24 mouse cellular contexts compared by ENCODE assay signal in the genomic region with DNA sequence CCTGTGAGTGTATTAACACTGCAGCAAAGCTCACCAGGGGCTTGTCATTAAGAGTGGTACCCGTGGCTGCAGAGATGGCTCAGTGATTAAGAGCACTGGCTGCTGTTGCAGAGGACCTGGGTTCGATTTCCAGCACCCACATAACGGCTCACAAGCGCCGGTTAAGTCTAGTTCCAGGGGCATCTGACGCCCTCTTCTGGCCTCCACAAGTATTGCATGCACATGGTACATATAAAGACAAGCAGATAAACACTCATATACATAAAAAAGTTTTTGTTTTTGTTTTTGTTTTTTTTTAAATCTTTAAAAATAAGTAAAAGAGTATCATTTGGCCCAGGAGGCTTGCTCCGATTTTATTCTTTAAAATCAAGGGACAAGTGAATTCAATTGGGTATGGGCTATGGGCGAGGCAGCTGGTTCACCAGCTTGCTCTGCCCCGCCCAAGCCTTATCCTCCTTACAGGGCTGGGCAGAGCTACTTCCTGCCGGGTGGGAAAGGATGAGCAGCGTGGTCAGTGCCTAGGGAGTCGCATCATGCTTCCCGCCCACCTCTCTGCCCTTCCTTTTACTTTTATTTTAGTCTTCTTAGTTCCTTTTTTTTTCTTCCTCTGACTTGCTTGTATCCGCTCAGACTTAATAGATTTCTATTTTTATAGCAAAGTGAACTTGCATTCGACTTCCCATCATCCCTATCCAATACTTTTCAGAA. TPM values are rescaled to one million over a fixed set of nuclear protein-coding genes. Genes with fewer than 3 reads are reported as not detected.
DNase-seq lines count a peak whose midpoint lies in the region; ATAC-seq and TF ChIP-seq lines count a peak whose summit lies in the region.
"Had no signal": no experiment of that assay in that cellular context is flagged by ENCODE, and none has a peak within 500 bp of the region (broad histone marks: within the 10 kb centered on the region; RNA-seq: fewer than 3 reads in every experiment).

No protein-coding gene starts in this region.

- H3K27me3 ChIP-seq in E14TG2a.4 (ENCODE audit: insufficient read depth, low read length), result no peaks in the 10 kb centered on the region
- H3K27me3 ChIP-seq: hindbrain, embryonic 15.5 days; limb, embryonic 12.5 days; liver, embryonic 15.5 days; midbrain, embryonic 13.5 days; neural tube, embryonic 15.5 days had no signal

- H3K9me3 ChIP-seq in E14TG2a.4 (ENCODE audit: low read length), result no peaks in the 10 kb centered on the region
- H3K9me3 ChIP-seq: hindbrain, embryonic 15.5 days; liver, embryonic 15.5 days; midbrain, embryonic 13.5 days; neural tube, embryonic 15.5 days had no signal

- ATAC-seq in common myeloid progenitor, adult 5-6 weeks (replicated peaks; ENCODE audit: low read depth, poor library complexity, severe bottlenecking), result peak; percentile 42; the same call in 1 of the 2 replicates
- no peak for ATAC-seq in cerebellum, adult (ENCODE audit: insufficient number of reproducible peaks, low FRiP score, low TSS enrichment)
- ATAC-seq: forebrain, embryonic 16.5 days; intestine, postnatal 0 days; midbrain, embryonic 13.5 days had no signal

- no peak for DNase-seq in gastrocnemius, adult 2 months
- no peak for DNase-seq in gastrocnemius, adult 18-20 months (ENCODE audit: low spot score)
- peak; percentile 51 for DNase-seq in layer of hippocampus, adult 9-11 months
- DNase-seq in layer of hippocampus, postnatal 25 days (ENCODE audit: extremely low spot score in 1 of 2, low spot score in 1 of 2), result no peak
- no peak for DNase-seq in cerebellum, adult 11 months
- DNase-seq: cerebellum, adult 18-20 months; cerebellum, postnatal 36 days; gastrocnemius, postnatal 25 days; heart, postnatal 36 days; kidney, postnatal 4 days; retina, postnatal 1 day; thymus, adult 2 months had no signal

- TF ChIP-seq CTCF in gastrocnemius, adult 2 months (IDR thresholded peaks at IDR 0.05), result peak; percentile 29; the same call in 1 of the 2 replicates
- peak; percentile 50 for TF ChIP-seq CTCF in E14TG2a.4 (conservative IDR thresholded peaks at IDR 0.05; ENCODE audit: low read length)

- H3K4me1 ChIP-seq in E14TG2a.4 (replicated peaks; ENCODE audit: low read depth, low read length), result 0 out of 2 replicates have a peak, but pooled peaks cover 4% of the 10 kb centered on the region
- H3K4me1 ChIP-seq: hindbrain, embryonic 15.5 days; limb, embryonic 12.5 days; liver, embryonic 15.5 days; midbrain, embryonic 13.5 days; neural tube, embryonic 15.5 days had no signal

- no peaks in the 10 kb centered on the region for H3K36me3 ChIP-seq in E14TG2a.4 (ENCODE audit: insufficient read depth, low read length)
- H3K36me3 ChIP-seq: hindbrain, embryonic 15.5 days; limb, embryonic 12.5 days; liver, embryonic 15.5 days; midbrain, embryonic 13.5 days; neural tube, embryonic 15.5 days had no signal

- intact Hi-C loops in gastrocnemius, adult 2 months (cut with DNase I), result no loop called here

- H3K27ac ChIP-seq in gastrocnemius, adult 2 months, result no peak overlapping the region
- H3K27ac ChIP-seq: hindbrain, embryonic 15.5 days; limb, embryonic 12.5 days; liver, embryonic 15.5 days; midbrain, embryonic 13.5 days; neural tube, embryonic 15.5 days had no signal

- no peak overlapping the region for H3K4me3 ChIP-seq in gastrocnemius, adult 2 months
- H3K4me3 ChIP-seq in E14TG2a.4 (replicated peaks; ENCODE audit: low read length), result no peak overlapping the region
- H3K4me3 ChIP-seq: erythroblast, embryonic 14.5 days; hindbrain, embryonic 15.5 days; limb, embryonic 12.5 days; liver, embryonic 15.5 days; midbrain, embryonic 13.5 days; myocyte; neural tube, embryonic 15.5 days had no signal

RNA-seq across cellular contexts. Expression of a gene that starts 57.0 kb away (rescaled TPM):
- 10 to 100 TPM; 32.7 to 42.2 TPM for total RNA-seq in gastrocnemius, adult 2 months (2021)
- 10 to 100 TPM; 25.8 to 28.7 TPM for total RNA-seq in gastrocnemius, adult 18-20 months (2021)
- 10 to 100 TPM; 25.0 to 34.5 TPM for total RNA-seq in layer of hippocampus, postnatal 25 days (2021)
- 0.23 TPM in 1 of 2 replicates, not detected in the other for total RNA-seq in common myeloid progenitor, adult 5-6 weeks (2017)

Comparison
In these comparisons a context has a peak if more than half of its experiments do, and no peak if none do; other contexts are left out.
1. RNA of a gene that starts 57.0 kb away (total RNA-seq): 32.7 to 42.2 TPM in gastrocnemius, adult 2 months, 25.0 to 34.5 TPM in layer of hippocampus, postnatal 25 days and 25.8 to 28.7 TPM in gastrocnemius, adult 18-20 months; 0.23 TPM in common myeloid progenitor, adult 5-6 weeks; every median in the first group is over 10 times any median in the second.